Mouse (Mus musculus) lung, adult 10 weeks (tissue): ENCODE results near the gene Tead4. TPM values are rescaled to one million over a fixed set of nuclear protein-coding genes. Genes with fewer than 3 reads are reported as not detected.

Experiments used
- polyA plus RNA-seq: library from polyadenylated mRNA; stranded (reverse); fragments of 350-450 nt; fragmentation: Illumina TruSeq; extraction: RNeasy Lipid Tissue Mini Kit (QIAGEN cat#74804); gene quantifications from one replicate; pipeline ENCODE4 v1.2.3, GENCODE M21; 2014; ENCODE audit warnings: low read depth, low replicate concordance; ENCODE audit not compliant: insufficient read depth

Tead4 gene
- 5.7 TPM for polyA plus RNA-seq

DNA sequence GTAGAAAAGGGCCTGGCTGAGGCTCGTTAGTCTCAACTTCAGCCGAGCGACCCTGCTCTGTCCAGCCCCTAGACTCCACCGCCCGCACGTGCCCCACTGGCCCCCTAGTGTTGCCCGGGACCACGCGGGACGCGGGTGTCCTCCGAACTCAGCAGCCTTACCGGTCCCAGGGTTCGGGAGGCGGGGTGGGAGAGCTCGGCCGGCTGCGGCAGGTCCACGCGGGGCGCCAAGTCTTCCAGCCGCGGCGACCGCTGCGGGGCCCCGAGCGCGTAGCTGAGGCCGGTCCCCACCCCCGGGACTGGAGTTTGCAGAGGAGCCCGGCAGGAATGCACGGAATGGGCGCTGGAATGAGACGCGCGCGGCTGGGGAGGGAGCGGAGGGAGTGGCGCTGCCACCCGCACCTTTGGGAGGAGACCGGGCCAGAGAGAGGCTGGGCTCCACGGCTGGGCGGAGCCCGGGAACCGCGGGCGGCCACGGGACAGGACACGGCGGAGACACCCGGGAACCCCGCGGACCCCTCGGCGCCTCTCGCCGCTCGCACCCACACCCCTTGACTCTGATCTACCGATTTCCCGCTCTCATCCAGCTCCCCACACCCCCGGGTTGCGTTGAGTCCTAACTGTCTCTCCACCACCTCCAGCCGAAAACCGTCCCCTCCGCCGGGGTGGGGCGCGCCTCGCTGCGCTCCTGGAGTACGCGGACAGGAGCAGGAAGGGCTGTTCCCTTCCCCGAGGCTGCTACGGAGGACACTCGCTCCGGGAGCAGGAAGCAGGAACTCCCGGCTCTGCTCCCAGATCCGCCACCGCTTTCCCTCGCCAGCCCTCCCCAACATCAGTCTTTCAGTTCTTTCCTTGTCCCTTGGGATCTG, at the start of gene Tead4:
Gene Tead4 (minus strand): TSS at position 690 of the 868 bp plus-strand sequence.

Other genes starting within 250 kb of the Tead4 start
- 96.2 TPM for gene Tspan9, start 157.2 kb downstream of the Tead4 start, polyA plus RNA-seq
- 10.2 TPM for gene Tulp3, start 55.0 kb upstream of the Tead4 start, polyA plus RNA-seq
- gene Rhno1, start 62.1 kb upstream of the Tead4 start, polyA plus RNA-seq: 17.4 TPM
- 0.58 TPM for gene Foxm1, start 62.1 kb upstream of the Tead4 start, polyA plus RNA-seq
- not detected for gene Tex52, start 74.6 kb upstream of the Tead4 start, polyA plus RNA-seq
- gene Gm44596, start 74.7 kb upstream of the Tead4 start, polyA plus RNA-seq: not detected
- 0.32 TPM for gene Nrip2, start 98.5 kb upstream of the Tead4 start, polyA plus RNA-seq
- 14.1 TPM for gene Itfg2, start 124.1 kb upstream of the Tead4 start, polyA plus RNA-seq
- gene Fkbp4, start 137.9 kb upstream of the Tead4 start, polyA plus RNA-seq: 133 TPM
- gene Pzp, start 225.9 kb upstream of the Tead4 start, polyA plus RNA-seq: 1.5 TPM